Mouse (Mus musculus): ENCODE data around the gene Cela3a. TPM values are rescaled to one million over a fixed set of nuclear protein-coding genes. Genes with fewer than 3 reads are reported as not detected.
A peak's percentile ranks its signal among the peaks of the same experiment; 100 is the strongest.

The Cela3a gene
- polyA plus RNA-seq, 1 experiment from 2014 or later, result not detected

GRCm38 (mm10) chr4:137379713-137380255 is 29.8 kb downstream of the Cela3a start:
- 89% methylated on average over 10 of the region's 10 CpGs for WGBS
- Histone ChIP-seq H3K4me3 (no peak overlapping the region), H3K27ac (replicated peaks) (no peak overlapping the region), H3K9me3 (no peaks in the 10 kb centered on the region), H3K9ac (no peak overlapping the region), H3K27me3 (no peaks in the 10 kb centered on the region), H3K36me3 (no peaks in the 10 kb centered on the region), H3K4me2 (no peak overlapping the region), H3K4me1 (replicated peaks) (no peaks in the 10 kb centered on the region)
- ATAC-seq (ENCODE audit: low read depth), result no peak

GRCm38 (mm10) chr4:137379085-137379484 is 30.5 kb downstream of the Cela3a start:
- Histone ChIP-seq H3K9ac (no peak overlapping the region), H3K4me1 (replicated peaks) (no peaks in the 10 kb centered on the region), H3K36me3 (no peaks in the 10 kb centered on the region), H3K4me3 (no peak overlapping the region), H3K9me3 (no peaks in the 10 kb centered on the region), H3K27me3 (no peaks in the 10 kb centered on the region), H3K27ac (replicated peaks) (no peak overlapping the region), H3K4me2 (no peak overlapping the region)
- ATAC-seq (ENCODE audit: low read depth), result no peak
- WGBS, result 92% methylated on average over 3 of the region's 3 CpGs

GRCm38 (mm10) chr4:137377526-137378304 is 31.9 kb downstream of the Cela3a start:
- Histone ChIP-seq H3K4me1 (replicated peaks) (no peaks in the 10 kb centered on the region), H3K9ac (no peak overlapping the region), H3K4me3 (no peak overlapping the region), H3K9me3 (no peaks in the 10 kb centered on the region), H3K27ac (replicated peaks) (no peak overlapping the region), H3K36me3 (no peaks in the 10 kb centered on the region), H3K4me2 (no peak overlapping the region), H3K27me3 (no peaks in the 10 kb centered on the region)
- 78% methylated on average over 4 of the region's 4 CpGs for WGBS
- no peak for ATAC-seq (ENCODE audit: low read depth)

DNA sequence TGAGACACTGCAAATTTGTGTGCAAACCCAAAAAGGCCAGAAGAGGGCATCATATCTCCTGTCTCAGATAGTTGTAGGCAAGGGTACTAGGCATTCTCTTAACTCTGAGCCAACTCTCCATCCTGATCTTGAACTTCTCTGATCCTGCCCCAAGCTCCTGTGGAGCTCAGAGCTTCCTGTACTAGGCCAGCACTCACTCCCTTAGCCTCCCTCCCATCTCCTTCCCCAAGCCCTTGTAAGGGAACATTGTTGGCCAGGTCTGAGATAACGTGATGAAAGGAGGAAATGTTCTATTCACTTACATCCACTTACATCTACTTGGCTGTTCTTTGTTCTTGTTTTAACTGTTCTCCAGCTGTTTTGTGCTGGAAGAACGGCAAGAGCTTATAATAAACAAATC is 32.8 kb downstream of the Cela3a start:
- no peak overlapping the region for H3K27ac ChIP-seq (replicated peaks)
- 67% methylated on average over 2 of the region's 2 CpGs for WGBS
- H3K4me1 ChIP-seq (replicated peaks), result no peaks in the 10 kb centered on the region
- H3K9me3 ChIP-seq, result no peaks in the 10 kb centered on the region
- H3K9ac ChIP-seq, result no peak overlapping the region
- ATAC-seq (ENCODE audit: low read depth), result no peak
- H3K36me3 ChIP-seq, result no peaks in the 10 kb centered on the region
- no peak overlapping the region for H3K4me2 ChIP-seq
- H3K4me3 ChIP-seq, result no peak overlapping the region
- no peaks in the 10 kb centered on the region for H3K27me3 ChIP-seq

- H3K4me1 ChIP-seq (replicated peaks), result peaks cover 1% of the 10 kb centered on the region
- H3K9me3 ChIP-seq, result no peaks in the 10 kb centered on the region
- no peak overlapping the region for H3K9ac ChIP-seq
- H3K27me3 ChIP-seq, result no peaks in the 10 kb centered on the region
- no peak overlapping the region for H3K4me2 ChIP-seq
- no peak for ATAC-seq (ENCODE audit: low read depth)
- no peak overlapping the region for H3K4me3 ChIP-seq
- no peak overlapping the region for H3K27ac ChIP-seq (replicated peaks)
- no peaks in the 10 kb centered on the region for H3K36me3 ChIP-seq
- WGBS, result 63% methylated on average over 19 of the region's 19 CpGs
These were observed 34.0 kb downstream of the Cela3a start for GRCm38 (mm10) chr4:137375314-137376278.

GRCm38 (mm10) chr4:137373711-137374110 is 35.9 kb downstream of the Cela3a start:
- H3K27me3 ChIP-seq, result no peaks in the 10 kb centered on the region
- ATAC-seq (ENCODE audit: low read depth), result no peak
- WGBS, result 67% methylated on average over 6 of the region's 6 CpGs
- H3K9ac ChIP-seq, result no peak overlapping the region
- H3K27ac ChIP-seq (replicated peaks), result no peak overlapping the region
- H3K4me1 ChIP-seq (replicated peaks), result peaks cover 10% of the 10 kb centered on the region
- H3K36me3 ChIP-seq, result no peaks in the 10 kb centered on the region
- H3K4me2 ChIP-seq, result no peak overlapping the region
- no peaks in the 10 kb centered on the region for H3K9me3 ChIP-seq
- no peak overlapping the region for H3K4me3 ChIP-seq

DNA sequence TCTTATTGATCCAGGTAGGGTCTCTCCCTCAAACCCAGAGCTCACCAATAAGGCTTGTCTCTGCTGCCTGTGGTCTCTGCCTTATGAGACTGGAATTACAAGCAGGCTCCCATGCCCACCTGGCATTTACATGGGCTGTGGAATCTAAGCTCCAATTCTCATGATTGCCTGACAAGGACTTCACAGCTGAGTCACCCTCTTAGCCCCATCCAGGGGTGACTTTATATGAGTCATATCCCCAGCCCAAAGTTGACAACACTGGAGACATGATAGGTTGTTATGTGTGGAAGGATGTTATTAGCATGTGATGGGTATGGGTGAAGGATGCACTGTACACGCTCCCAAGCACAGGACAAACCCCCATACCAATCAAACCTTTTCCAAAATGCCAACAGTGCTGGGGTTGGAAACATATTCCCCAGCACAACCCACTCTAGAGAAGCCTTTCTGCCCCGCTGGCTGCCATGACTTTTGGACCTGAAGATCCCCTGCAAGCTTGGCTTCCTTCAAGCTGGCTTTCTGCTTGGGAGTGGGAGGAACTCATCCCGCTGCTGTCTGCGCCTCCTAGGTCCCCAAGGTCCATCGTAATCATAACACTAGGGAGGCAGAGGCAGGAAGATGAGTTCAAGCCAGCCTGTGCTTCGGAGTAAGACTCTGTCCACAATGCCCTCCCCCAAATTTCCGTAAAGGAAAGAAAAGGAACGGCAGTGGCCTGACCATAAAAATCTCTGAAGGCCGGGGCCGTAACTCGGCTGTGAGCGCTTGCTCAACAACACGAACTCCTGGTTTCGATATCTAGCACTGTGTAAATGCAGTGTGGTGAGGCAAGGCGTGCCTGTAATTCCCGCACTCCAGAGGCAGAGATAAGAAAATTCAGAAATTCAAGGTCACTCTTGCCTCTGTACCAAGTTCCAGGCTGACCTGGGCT is 37.7 kb downstream of the Cela3a start:
- Histone ChIP-seq H3K27me3 (no peaks in the 10 kb centered on the region), H3K27ac (replicated peaks) (no peak overlapping the region), H3K9ac (no peak overlapping the region), H3K36me3 (no peaks in the 10 kb centered on the region), H3K4me1 (replicated peaks) (peaks cover 10% of the 10 kb centered on the region), H3K4me3 (no peak overlapping the region), H3K4me2 (no peak overlapping the region), H3K9me3 (no peaks in the 10 kb centered on the region)
- 76% methylated on average over 16 of the region's 16 CpGs for WGBS
- no peak for ATAC-seq (ENCODE audit: low read depth)

GRCm38 (mm10) chr4:137369954-137370750 is 39.4 kb downstream of the Cela3a start:
- peak; percentile 59; the same call in 1 of the 2 replicates for ATAC-seq (ENCODE audit: low read depth)
- WGBS, result 10% methylated on average over 28 of the region's 29 CpGs
- peak overlapping the region; percentile 7; the same call in 1 of the 2 replicates for H3K27ac ChIP-seq (replicated peaks)
- no peaks in the 10 kb centered on the region for H3K9me3 ChIP-seq
- peak overlapping the region; percentile 68 for H3K9ac ChIP-seq
- peaks cover 10% of the 10 kb centered on the region for H3K4me1 ChIP-seq (replicated peaks)
- H3K4me2 ChIP-seq, result peak overlapping the region; percentile 63
- H3K27me3 ChIP-seq, result no peaks in the 10 kb centered on the region
- H3K4me3 ChIP-seq, result peak overlapping the region; percentile 34
- H3K36me3 ChIP-seq, result no peaks in the 10 kb centered on the region

- no peaks in the 10 kb centered on the region for H3K36me3 ChIP-seq
- no peaks in the 10 kb centered on the region for H3K9me3 ChIP-seq
- no peak overlapping the region for H3K27ac ChIP-seq (replicated peaks)
- H3K27me3 ChIP-seq, result no peaks in the 10 kb centered on the region
- H3K4me3 ChIP-seq, result no peak overlapping the region
- no peak overlapping the region for H3K4me2 ChIP-seq
- H3K9ac ChIP-seq, result no peak overlapping the region
- 28% methylated on average over 1 of the region's 1 CpGs for WGBS
- H3K4me1 ChIP-seq (replicated peaks), result peaks cover 10% of the 10 kb centered on the region
- ATAC-seq (ENCODE audit: low read depth), result no peak
These were observed 41.4 kb downstream of the Cela3a start for GRCm38 (mm10) chr4:137368198-137368597.

DNA sequence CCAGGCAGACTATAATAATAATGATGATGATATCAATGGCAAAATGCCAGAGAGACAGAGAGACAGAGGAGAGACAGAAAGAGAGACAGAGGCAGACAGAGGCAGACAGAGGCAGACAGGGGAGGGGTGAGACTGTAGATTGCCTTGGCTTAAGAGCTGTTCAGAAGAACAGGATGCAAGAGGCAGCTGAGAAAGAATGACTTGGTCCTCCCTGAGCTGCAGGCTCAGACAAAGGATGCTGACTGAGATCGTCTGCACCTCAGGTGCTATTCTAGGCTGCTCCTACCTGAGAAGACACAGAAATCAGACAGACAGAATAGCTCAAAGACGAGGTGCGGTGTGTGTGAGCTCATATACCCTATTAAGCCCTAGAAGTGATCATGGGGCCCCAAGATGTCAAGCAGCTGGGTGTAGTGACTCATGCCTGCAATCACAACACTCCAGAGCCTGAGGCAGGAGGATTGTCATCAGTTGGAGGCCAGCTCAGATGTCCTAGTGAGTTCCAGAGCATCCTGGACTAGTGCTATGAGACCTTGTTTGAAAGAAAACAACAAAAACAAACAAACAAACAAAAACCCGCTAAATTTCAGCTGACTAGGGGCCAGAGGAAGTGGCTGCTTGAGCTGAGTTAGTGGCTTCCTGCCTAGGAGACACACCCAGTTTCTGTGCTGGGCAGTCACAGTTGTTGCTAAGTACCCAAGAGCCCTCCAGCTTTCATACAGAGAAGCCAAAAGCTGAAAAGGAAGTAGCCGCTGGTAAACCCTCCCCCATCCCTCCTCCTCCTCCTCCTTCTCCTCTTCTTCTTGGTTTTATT is 42.1 kb downstream of the Cela3a start:
- WGBS, result 50% methylated on average over 5 of the region's 5 CpGs
- H3K4me3 ChIP-seq, result no peak overlapping the region
- no peak overlapping the region for H3K9ac ChIP-seq
- no peak overlapping the region for H3K27ac ChIP-seq (replicated peaks)
- no peak overlapping the region for H3K4me2 ChIP-seq
- no peaks in the 10 kb centered on the region for H3K27me3 ChIP-seq
- H3K4me1 ChIP-seq (replicated peaks), result peaks cover 10% of the 10 kb centered on the region
- no peak for ATAC-seq (ENCODE audit: low read depth)
- no peaks in the 10 kb centered on the region for H3K9me3 ChIP-seq
- no peaks in the 10 kb centered on the region for H3K36me3 ChIP-seq
